Mouse (Mus musculus): ENCODE measurements around the gene Wfdc15b.
"Not testable (repeated sequence)": the region's sequence is repeated elsewhere in the genome, so short reads cannot be mapped to it uniquely, and the experiment has no call there.

Wfdc15b gene

DNA sequence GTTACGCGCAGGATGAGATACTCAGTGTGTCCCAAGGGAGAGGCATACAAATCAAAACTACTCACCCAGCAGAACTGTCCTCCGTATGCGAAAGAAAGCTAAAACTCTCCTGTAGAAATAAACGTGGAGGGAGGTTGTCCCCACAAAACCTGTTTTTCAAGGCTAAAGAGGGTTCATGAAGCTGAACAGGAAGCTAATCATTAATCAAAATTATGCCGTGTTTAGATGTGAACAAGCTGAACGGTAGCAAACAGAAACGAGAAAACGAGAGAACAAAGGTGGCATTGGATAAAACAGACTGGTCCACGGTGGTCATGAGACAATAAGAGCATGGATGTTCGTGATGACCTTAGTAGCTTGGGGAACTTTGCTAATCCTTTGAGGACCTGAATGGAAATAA is at the start of gene Wfdc15b:
Gene Wfdc15b (minus strand): TSS at position 139 of the 400 bp plus-strand sequence.
- no peak for DNase-seq

- not testable (repeated sequence) for DNase-seq
These were observed 35.1 kb upstream of the Wfdc15b start, which contains the start of gene Svs3b for GRCm38 (mm10) chr2:164256540-164256939. TSS of gene Svs3b (minus strand) at chr2:164256640.

DNA sequence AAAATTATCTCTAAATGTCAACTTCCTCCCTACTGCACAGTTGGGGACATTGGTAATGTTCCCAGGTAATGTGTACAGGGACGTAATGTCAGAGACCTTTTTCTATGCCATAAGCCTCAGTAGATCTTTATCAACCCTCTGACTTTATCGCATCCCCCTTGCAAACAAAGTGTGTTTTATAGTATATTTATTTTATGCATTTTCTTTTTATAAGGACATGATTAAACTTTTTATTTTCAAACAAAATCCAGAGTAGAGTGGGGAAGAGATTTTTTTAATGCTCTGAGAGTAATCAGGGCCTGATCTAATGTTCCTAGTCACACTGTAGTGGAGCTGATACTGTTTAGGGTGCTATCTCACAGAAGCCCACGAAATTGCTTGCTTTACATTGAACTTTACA is 16.9 kb upstream of the Wfdc15b start, which contains the start of gene Svs2:
Gene Svs2 (minus strand): TSS at position 101 of the 400 bp plus-strand sequence.
- DNase-seq, result no peak

DNA sequence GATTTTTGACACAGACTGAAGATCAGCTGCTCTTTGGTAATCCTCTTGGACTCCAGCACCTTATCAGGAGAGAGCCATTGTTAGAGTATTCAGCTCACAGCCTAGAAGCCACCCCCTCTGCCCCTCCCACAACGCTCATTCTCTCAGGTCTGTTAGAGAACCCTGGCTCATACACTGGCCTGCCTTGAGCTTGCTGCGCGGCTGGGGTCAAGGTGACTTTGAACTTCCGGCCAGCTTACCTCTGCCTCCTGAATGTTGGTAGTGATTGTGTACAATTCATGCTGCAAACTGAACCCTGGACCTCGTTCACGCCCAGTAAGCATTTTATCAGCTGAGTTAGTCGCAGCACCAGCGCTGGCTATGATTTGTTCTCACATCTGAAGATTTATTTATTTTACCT is 11.2 kb upstream of the Wfdc15b start:
- no peak for DNase-seq

DNA sequence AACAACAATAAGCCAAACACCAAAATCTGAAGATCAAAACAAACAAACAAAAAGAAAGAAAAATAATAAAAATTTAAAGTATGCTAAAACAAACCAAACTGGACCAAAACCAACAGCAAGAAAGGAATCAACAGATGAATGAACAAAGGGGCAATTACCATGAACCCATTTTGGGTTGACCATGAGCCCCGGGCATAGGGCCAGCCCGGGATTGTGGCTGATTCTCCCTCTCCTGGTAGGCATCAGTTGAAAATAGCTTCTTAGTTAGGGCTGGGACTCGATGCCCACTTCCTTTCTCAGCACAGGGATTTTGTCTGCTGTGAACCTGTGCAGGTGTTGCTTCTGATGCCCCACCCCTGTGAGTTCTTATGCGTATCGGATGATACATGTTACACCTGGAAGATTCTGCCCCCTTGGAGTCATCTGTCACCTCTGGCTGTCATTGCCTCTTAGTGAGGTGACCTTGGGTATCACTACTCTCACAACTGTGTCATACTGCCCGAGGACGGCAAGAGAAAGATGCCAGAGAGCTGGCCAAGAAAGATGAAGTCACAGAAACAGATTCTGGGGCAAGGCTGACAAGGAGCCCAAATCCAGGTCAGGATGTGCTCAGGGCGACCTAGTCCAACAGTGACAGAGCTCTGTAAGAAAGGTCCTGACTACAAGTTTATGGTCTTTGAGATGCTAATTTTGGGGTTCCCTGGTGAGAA is 7.1 kb upstream of the Wfdc15b start:
- DNase-seq, result no peak

DNA sequence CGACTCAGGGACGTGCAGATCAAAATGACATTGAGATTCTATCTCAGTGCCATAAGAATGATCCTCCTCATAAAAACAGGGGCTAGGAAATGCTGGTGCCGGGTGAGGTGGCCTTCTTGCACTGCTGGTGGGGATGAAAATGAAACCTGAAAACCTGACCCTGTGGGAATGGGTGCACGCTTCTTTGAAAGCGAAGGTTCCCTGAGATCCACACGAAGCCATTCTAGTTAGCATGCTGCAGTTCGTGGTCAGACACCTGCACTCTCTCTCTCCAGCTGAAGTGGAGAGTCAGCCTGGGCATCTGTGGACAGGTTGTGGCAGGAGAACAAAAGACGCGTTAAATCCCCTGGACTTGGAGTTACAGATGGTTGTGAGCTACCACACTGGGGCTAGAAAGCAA is 2.2 kb downstream of the Wfdc15b start:
- no peak for DNase-seq

GRCm38 (mm10) chr2:164212711-164213110 is 8.7 kb downstream of the Wfdc15b start:
- no peak for DNase-seq

- no peak for DNase-seq
These were observed 10.6 kb downstream of the Wfdc15b start for GRCm38 (mm10) chr2:164210892-164211291.

DNA sequence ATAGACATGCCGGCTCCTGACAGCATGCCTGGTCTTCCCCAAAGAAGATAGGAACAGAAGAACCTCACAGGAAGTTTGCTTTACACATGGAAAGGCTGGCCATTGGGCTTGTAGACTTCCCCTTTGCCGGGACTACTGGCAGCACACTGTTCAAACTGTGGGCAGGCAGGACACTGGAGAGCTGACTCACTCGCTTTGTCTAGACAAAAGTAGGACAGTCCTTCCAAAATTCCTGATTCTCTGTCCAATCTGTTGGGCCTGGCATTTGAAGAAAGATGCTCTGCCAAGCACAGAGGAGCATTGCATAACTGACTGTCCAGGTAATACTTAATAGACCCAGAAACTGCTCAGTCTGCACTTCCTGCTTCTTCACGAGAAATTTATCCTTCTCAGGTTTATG is 14.8 kb downstream of the Wfdc15b start:
- DNase-seq, result no peak

DNA sequence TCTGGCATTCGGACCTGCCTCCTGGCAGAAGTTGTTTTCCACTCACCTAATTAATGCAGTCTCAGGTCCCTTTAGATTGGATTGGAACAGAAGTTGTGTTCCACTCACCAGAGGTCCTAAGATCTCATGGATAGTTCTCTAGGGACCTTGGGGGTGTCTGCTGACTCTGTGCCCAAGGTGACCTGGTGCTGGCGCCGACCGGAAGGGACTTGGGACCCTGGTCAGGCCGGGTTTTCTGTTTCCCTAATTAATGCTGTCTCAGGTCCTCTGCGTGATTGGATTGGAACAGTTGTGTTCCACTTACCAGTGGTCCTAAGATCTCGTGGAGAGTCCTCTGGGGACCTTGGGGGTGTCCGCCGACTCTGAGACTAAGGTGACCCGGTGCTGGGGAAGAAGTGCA is 15.4 kb downstream of the Wfdc15b start:
- not testable (repeated sequence) for DNase-seq

DNA sequence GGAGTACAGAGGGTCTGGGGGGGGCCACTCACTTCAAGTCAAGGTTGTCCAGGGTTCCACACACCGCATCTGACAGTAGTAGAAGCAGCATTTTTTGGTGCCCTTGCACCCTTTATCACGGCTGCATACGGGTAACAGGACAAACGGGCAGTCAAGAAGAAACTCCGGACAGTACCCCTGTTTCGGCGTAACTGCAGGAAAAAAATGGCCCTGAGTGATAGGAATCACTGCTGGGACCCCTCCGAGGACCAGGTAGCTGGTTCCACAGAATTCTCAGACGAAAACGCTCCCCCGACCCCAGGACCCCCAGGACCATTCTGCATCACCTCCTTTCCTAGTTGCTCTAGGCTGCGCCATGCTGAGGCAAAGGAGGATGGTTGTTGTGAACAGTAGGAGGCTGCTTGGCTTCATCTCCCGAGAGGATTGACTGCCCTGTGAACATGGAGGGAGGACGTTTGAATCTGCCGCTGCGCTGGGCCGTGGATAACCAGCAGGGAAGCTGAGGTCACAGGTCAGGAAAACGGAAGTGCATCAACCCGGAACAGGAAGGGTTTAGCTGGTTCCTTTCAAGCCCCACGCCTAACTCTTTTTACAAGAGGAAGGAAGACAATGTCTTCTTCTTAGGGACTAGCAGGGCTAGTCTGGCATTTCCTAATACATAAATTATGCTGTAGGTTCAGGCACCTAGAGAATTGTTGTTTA is 21.7 kb downstream of the Wfdc15b start, which contains the start of gene Wfdc15a:
Gene Wfdc15a (minus strand): TSS at position 505 of the 702 bp plus-strand sequence.
- DNase-seq, result no peak

GRCm38 (mm10) chr2:164196700-164196990 is 24.8 kb downstream of the Wfdc15b start:
- no peak for DNase-seq

DNA sequence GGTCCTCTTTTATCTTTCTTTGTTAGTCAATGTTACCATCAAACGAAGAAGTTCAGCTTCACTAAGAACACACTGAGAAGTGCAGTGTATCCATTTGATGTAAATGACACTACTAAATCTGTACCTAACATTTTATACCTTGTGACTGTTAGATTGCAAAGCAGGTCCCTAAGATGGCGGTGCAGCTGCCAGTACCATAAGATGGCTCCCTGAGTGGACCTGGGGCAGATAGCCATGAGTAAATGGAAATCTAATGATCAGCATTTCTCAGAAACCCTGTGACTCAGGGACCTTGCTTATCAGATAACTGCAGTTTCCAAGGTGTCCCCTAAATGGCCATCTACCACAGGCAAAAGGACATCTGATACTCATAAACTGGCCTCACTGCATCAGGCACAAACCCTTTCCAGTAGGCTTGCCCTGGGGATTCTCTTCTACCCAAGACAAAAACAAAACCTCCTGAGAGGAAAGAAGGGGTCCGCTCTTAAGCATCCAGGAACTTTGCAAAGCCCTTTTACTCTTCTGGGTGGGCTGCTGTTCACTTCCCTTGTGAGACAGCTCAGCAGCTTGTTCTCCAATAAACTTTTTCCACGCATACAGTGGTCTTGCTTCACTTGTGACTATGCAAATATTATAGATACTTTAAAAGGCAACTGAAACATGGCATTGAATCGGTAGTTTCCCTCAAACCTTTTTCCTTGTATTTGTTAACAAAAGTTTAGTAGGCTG is 25.3 kb downstream of the Wfdc15b start:
- DNase-seq, result no peak

DNA sequence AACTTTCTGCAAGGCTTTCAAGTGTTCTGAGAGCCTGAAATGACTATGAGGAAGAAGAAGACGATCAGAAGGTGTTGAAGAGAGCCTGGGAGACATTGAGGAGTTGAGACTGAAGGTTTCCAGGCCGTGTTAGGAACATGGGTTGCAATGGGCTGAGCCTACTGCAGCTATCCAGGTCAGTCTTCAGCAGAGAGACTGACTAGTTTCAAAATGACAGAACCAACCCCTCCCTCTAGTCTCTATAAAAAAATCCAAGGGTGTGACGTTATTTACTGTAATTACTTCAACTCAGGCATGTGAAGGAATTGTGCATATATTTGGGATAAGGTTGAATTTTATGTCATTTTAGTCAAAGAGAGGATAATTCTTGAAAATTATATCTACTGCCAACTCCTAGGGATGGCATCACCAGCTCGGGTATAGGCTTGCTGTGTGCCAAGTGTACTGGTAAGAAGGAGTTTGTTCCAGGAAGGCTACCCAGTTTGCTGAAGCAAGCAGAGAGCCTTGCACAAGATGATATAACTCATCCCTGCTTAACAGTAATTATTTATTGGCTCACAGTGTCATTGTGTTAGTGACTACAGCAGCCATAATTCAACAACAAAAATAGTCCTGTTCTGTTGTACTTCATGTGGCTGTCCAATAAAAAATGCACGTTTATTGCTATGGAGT is 26.4 kb downstream of the Wfdc15b start:
- DNase-seq, result no peak

DNA sequence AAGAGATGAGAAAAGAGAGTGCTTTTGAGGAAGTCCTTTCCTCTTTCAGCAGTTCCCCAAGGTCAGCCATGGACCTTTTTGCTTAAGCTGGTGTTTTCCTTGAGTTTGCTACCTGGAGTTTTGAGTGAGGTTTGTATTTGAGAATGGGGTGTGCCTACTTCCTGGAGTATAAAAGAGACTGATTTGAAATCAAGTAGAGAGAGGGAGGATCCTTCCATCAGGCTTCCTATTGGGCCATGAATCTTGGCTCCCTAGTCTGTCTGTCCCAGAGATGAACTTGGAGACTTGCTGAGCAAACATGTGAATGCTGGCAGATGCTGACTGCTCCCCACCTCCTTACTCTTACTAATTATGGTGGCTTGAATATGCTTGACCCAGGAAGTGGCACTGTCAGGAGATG is 29.2 kb downstream of the Wfdc15b start:
- no peak for DNase-seq

- DNase-seq, result no peak
These were observed 30.9 kb downstream of the Wfdc15b start, which contains the start of gene Wfdc12 for GRCm38 (mm10) chr2:164190576-164190975. TSS of gene Wfdc12 (minus strand) at chr2:164190608.

GRCm38 (mm10) chr2:164188722-164189121 is 32.7 kb downstream of the Wfdc15b start:
- DNase-seq, result peak; percentile 44

DNA sequence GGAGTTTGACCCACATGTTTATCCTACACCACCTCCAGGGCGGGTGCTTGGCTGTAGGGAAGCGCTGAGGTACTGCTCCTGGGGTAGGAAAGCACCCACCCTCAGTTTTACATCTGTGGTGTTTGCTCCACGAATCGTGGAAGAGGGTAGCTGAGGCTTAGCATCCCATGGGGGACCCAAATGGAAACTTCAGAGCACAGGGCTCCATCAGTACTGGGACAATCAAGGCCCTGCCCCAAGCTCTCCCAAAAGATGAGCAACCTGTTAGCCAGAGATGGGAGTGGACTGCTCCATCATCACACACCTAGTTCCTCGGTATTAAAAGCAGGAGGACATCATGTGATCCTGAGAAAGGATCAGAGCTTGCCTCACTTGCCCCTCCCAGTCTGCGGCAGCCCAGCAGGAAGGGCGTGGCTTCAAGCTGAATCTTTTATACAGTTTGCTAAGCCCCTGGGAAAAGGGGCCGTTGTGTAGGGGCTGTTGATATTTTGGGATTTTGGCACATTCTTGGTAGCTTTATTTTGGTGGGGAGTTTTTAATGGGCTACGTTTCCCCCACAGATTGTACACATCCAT is 37.2 kb downstream of the Wfdc15b start:
- DNase-seq, result no peak

DNA sequence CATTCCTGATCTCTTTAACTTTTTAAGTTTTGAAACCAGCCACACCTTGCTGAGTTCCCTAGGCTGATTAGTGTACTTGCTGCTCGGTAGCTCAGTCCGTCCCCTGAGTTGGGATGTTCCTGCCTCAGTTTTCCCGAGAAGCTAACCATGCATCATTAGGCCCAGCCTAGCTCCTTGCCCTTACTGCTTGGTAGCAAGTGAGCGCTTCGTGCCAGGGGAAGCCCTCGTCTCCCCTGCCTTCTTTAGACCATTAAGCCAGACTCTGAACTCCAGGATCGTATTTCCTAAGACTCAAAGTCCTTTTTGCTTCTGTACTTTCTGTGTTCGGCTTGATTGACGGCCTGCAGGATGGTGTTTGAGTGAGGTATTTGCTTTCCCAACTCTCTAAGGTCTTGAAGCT is 38.1 kb downstream of the Wfdc15b start:
- no peak for DNase-seq

- no peak for DNase-seq
These were observed 38.7 kb downstream of the Wfdc15b start, which contains the start of gene Wfdc5 for GRCm38 (mm10) chr2:164182692-164183255. TSS of gene Wfdc5 (minus strand) at chr2:164182742.

GRCm38 (mm10) chr2:164180770-164181169 is 40.7 kb downstream of the Wfdc15b start:
- DNase-seq, result no peak

- DNase-seq, result peak; percentile 68
These were observed 41.3 kb downstream of the Wfdc15b start for GRCm38 (mm10) chr2:164180124-164180523.
